Mouse (Mus musculus) testis, adult 2 months (tissue): ENCODE data around the gene Hoxd4.

Experiments
- CTCF ChIP-seq: fragments of 200-500 bp; IDR thresholded peaks from 2 replicates; pipeline ENCODE4 v1.5.1; 2012; ENCODE audit warnings: low read depth, mild to moderate bottlenecking, inconsistent platforms, low read length, moderate library complexity; ENCODE audit not compliant: control insufficient read depth, insufficient read depth, insufficient replicate concordance
- POLR2A ChIP-seq: fragments of 200-500 bp; IDR thresholded peaks from 2 replicates; pipeline ENCODE4 v1.6.1; 2012; ENCODE audit warnings: low read depth, mild to moderate bottlenecking, inconsistent platforms, low read length, moderate library complexity; ENCODE audit not compliant: control insufficient read depth

DNA sequence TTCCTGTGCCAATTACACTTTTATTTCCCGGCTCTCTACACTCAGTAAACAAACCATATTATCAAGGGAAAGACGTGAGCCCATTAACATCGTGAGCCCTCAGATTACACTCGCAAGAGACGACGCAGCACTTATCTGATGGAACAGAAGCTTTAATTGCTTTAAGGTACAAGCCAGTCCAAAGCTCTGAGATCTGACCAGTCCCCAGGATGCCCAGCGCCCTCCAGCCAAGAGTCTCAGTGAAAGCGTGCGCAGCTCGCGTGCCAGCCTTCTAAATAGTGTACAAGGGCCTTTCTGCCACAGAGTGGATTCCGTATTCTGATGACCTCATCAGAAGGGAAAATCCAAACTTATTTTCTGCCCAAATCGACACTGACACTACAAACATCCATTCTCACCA is 50.2 kb downstream of the Hoxd4 start:
- TF ChIP-seq CTCF (no peak), POLR2A (no peak)
